Mouse (Mus musculus): ENCODE measurements around the gene Pla2g1b.
"Not testable (repeated sequence)": the region's sequence is repeated elsewhere in the genome, so short reads cannot be mapped to it uniquely, and the experiment has no call there.

The Pla2g1b gene

DNA sequence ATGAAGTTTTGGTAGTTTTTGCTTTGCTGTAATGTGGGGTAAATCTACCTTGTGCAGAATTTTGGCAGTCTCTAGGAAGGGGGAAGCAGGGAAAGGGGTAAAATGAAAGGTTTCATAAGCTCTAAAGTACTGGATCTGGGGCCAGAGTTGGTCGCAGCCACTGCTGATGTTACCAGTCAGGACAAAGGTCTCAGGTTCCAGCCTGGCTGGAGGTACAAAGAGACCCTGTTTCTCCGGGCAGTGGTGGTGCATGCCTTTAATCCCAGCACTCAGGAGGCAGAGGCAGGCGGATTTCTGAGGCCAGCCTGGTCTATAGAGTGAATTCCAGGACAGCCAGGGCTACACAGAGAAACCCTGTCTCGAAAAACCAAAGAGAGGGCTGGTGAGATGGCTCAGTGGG, 39.6 kb downstream of the Pla2g1b start:
- DNase-seq (ENCODE audit: low spot score): not testable (repeated sequence)

DNA sequence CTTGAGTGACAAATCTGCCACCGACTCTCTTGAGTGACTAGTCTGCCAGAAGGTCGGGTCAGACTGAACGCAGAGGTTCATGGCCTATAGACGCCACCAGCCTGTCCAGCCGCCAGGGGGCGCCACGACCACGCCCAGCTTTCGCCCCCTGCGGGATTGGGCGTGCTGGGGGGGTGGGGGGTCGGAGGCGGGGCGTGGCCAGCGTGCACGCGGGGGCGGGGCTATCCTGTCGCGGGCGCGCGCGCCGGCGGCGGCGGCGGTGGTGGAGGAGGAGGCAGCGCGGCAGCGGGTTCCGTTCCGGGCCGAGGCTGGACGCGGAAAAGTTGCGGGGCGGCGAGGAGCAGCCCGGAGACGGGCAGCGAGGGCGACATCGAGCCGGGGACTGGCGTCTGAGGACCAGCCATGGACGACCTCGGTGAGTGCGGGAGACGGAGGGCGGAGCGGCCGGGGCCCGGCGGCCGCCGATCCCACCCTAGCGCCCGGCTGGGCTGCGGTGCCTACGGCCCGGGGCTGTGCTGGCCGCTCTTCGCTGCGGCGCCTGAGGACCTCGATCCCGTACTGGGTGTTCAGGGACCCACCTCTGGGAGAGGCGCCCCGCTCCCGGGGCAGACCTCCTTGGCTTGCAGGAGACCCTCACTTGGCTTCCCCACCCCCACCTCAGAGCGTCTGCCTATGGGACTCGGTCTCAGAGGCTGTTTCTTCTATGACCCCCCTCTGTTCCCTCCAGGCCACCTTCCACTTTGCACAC, 40.6 kb downstream of the Pla2g1b start, which contains the start of gene Pxn:
Gene Pxn (plus strand): TSS at position 223 of the 748 bp plus-strand sequence.
- peak; percentile 92 for DNase-seq (ENCODE audit: low spot score)

DNA sequence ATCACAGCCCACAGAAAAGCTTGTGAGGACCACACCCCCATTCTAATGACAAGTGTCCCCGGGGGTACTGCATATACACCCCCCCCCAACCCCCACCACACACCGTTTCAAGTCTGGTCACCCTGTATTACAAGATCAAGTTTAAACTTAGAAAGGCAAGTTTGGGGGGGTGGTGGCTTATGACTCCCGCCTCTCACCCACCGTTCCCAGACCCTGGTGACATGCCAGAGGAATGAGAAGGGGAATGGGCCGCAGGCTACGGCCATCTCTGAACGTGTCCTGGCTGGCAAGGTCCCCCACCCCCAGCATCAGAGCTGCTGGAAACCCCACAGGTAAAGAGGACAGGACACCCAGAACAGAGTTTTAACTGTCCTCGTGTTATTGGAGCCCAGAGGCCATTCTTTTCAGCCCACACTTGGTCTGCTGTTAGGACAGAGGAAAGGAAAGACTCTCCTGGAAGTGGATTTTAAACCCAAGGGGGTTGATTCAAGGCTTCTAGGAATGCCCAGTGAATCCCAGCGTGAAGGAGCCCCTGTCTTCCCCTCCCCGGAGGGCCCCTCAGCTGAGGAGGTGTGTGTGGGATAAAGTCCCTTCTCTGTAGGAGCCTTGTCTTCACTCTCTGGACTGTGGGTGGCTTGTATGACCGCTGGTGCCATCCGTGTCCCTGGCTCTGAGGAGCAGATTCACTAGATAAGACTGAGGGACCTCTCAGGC, 41.4 kb downstream of the Pla2g1b start:
- peak; percentile 23 for DNase-seq (ENCODE audit: low spot score)

DNA sequence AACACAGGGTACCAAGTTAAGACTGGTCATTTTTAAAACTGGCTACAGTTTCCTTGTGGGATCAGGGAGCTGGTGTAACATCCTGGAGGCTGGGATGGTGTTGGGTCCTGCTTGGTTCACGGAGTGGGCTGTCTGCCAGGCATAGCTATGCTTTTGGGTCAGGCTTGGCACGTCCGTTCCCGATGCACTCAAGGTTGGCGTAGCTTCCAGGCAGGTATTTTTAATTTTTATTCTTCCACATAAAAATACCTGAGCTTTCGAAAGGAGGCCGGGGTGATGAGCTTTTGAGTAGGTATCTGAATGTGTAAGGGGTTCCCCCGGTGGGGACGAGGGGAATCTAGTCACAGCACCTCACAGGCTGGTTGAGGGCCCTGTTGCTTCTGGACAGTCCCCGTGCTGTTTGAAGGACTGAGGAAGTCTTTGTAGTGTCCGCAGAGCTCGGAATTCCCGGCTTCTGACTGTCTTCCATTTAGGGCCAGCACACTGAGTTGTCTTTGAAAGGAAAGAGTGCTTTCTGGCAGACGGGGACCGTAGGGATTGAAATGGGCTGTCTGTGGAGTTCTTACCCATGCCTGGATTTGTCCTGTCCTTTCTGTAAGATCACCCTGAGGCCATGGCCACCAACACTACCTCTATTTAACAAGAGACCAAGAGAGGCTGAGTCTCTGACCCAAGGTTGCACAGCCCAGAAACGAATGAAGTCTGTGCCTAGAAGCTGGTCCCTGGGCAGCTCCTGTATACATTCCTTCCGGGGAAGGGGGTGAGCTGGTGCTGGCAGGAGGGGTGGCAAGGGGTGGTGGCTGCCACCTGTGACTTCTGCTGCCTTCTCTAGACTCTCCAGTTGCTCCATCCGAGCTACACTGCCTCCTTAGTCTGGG, 42.2 kb downstream of the Pla2g1b start:
- DNase-seq (ENCODE audit: low spot score): peak; percentile 33

DNA sequence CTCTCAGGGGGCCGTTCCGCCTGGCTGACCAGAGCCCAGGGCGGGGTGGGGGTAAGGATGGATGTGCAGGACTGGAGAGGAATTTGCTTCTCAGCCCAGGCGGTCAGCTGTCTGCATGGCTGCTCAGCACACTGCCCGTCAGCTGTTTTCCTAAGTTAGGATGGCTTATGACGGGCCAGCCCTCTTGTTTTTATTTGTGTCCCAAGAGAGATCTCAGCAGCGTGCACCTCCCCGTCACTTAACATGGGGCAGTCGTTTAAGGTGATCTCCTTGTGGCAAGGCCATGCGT, 42.7 kb downstream of the Pla2g1b start:
- DNase-seq (ENCODE audit: low spot score): peak; percentile 67

DNA sequence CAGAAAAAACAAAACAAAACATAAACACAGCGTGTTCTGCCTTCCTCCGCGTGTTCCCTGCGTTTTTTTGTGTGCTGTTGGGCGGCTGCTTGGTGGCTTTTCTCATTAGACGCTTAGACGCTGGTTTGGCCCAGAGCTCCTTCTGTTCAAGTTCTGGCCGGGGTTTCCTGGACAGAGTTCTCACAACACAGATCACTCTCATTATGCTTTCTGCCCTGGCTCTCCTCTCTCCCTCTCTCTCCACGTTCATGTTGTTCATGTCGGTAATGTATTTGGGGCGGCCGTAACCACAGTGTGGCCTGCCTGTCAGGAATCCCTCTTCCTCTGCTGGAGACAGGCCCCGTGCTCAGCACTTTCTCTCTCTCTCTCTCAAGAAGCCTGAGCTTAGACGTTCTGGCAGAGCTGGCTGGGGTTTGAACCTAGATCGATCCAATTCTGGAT, 43.3 kb downstream of the Pla2g1b start:
- no peak for DNase-seq (ENCODE audit: low spot score)

DNA sequence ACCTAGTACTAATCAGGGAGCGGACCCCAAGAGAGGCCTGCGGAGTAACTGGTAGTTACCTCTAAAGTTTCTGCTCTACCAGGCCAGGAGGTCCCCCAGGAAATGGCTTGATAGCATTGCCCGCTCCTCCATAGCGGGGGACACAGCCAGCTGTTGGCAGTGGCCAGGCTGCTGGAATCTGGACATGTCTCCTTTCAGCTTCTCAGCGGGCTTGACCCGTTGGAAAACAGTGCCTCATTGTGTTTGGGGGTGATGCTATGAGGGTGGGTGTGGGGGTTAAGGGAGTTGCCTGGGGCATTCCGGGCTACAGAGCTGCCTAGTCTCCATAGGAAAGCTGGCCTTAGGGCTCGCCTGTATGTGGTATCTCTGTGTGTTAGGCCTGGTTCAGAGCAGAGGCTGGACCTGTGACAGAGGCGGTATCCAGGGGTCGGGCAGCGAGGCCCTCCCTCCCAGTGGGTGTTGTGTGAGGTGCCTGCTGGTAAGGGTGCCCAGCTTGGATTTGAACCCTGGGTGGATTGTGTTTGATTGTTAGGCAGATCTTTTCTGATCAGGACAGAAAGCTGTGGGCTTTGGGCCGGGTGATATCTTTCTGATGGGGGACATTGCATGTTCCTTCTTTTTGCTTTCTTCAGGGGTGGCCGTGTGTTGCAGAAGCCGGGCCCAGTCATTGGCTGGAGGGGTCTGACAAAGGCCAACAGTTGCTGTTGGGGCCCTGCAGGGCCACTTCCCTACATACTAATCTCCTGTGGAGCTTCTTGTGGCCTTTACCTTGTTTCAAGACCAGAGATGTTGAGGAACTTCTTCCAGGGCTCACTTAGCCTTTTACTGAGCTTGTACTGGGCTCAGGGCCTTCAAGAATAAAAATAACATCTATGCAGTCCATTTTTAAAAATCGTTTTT, 44.0 kb downstream of the Pla2g1b start:
- DNase-seq (ENCODE audit: low spot score): no peak

DNA sequence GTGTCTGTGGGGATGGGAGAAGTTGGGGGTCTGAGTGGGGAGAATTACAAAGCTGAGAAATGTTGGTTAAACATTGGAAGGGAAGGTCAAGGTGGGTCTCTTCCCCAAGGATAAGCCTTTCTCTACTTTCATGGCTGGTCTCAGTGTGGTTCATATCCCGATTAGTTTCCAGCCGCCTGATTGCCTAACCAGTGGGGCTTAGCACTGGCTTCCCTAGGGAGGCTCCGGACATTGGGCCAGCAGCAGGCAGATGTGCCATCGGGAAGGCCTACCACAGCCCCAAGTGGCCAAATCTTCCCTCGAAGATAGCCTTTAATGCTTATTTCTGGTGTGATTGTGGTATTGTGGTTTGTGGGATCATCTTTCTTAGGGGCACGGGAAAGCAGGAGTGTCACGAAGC, 46.3 kb downstream of the Pla2g1b start:
- no peak for DNase-seq (ENCODE audit: low spot score)

DNA sequence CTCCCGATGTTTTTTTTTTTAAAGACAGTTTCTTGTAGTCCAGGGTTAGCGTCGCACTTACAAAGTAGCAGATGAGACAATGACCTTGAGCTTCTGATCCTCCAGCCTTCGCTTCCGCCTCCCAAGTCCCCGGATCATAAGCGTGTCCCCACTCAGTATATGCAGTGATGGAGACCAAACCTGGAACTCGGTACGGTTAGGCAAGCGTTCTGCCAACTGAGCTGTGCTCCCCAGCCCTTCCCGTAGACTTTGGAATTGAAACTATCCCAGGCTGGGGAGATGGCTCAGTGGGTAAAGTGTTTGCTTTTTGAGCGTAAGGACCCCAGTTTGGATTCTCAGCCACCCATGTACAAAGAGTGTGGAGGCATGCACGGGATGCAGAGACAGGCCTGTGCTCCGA, 47.2 kb downstream of the Pla2g1b start:
- DNase-seq (ENCODE audit: low spot score): no peak

DNA sequence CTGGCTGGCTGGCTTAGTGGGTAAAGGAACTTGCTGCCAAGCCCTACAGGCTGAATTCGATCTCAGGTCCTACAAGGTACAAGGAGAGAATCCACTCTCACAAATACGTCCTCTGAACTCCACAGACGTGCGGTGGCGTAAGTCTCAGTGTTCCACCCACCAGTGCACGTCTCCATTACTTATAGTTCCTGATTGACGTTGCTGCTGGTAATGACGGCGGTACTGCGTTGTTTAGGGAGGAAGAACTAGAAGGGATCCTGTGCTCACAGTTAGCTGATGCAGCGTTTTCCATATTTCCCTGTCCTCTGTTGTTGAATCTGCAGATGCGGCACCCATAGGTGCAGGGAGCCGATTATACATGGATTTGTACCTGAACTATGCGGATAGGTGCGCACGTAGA, 47.7 kb downstream of the Pla2g1b start:
- DNase-seq (ENCODE audit: low spot score): no peak

DNA sequence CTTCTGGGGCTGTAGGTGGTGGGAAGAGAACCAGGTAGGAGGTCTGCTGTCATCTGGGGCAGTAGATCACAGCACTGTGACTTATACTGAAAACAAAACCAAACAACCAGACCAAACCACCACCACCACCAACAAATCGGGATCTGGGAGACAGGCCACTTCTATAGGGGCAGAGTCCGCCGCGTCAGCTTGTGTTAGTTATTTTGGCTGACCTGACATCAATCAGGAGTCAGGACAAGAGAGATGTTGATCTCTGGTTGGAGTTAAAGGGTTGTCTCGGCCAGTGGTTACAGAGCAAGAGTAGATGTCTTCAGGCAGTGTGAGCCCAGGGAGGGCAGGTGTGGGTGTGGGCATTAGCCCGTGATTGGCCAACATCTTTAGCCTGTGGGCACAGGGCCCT, 48.3 kb downstream of the Pla2g1b start:
- no peak for DNase-seq (ENCODE audit: low spot score)

DNA sequence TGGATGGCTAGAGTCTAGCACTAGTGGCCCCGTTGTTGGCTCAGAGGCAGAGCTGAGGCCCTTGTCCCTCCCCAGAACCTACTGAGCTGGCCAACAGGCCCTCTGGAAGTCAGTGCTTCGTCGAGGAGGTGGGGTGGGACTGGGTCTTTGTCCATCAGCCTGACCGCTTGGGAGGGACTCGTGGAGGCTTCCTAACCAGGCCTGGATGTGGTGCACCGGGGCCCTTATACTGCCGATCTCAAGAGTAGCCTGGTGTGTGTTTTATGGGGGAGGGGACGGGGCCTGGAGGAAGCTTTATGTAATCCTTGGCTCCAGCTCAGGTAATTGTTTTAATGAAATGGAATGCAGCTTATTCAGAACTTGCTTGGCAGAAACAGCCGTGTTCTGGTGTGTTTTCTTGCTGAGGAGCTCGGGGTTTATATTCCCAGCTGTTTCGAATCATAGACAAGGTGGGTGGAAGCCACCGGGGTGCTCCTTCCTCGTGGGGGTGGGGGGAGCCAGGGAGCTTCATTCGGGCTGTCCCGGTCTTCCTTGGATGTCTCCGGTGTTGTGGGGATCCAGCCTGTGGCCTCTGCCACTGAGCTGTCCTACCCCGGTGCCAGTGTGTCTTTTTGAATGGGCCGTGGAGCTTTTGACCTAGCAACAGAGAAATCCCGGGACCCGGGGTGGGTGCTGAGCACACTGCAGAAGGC, 49.0 kb downstream of the Pla2g1b start:
- no peak for DNase-seq (ENCODE audit: low spot score)

DNA sequence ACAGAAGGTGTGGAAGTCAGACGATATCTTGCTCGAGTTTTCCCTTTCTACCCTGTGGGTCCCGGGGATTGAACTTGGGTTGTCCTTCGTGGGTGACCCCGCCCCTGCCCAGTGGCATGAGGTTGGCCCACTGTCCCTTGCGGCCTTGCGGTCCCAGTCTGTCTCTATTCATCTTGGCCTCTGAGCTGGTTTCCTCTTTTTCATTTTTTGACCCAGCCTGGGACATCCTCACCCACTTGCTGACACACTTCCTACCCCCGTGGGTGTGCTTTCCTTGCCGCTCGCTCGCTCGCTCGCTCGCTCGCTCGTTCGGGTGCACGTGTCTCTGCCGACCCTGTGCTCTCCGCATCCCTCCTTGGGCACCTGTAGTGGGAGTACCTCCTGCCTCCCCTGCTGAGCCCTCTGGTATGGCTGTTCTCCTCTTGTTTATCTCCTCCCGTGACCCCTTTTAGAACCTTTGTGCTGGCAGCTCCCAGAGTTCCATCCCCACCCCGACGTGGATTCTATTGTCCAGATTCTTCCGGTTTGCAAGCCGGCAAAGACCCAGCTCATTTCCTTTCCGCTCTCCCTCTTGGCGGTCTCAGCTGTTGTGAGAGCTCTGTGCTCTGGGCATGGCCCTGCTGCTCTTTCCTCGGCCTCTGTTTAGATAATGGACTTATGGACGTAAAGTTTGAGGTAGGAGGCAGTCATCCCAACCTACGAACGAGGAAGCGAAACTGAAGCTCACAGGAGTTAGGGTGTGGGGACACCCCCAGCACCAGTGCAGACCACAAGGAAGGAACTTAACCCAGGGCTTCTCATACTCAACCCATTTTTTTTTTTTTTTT, 50.2 kb downstream of the Pla2g1b start:
- no peak for DNase-seq (ENCODE audit: low spot score)

DNA sequence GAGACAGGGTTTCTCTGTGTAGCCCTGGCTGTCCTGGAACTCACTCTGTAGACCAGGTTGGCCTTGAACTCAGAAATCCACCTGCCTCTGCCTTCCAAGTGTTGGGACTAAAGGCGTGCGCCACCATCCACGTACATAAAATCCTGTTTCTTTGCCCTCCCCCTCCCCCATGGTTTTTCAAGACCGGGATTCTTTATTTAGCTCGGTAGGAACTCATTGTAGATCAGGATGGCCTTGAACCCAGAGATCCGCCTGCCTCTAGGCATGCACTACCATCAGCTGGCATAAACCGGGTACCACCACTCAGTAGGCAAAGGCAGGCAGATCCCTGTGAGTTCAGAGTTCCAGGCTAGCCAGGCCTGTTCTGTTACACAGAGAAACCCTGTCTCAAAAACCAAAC, 50.8 kb downstream of the Pla2g1b start:
- DNase-seq (ENCODE audit: low spot score): no peak

DNA sequence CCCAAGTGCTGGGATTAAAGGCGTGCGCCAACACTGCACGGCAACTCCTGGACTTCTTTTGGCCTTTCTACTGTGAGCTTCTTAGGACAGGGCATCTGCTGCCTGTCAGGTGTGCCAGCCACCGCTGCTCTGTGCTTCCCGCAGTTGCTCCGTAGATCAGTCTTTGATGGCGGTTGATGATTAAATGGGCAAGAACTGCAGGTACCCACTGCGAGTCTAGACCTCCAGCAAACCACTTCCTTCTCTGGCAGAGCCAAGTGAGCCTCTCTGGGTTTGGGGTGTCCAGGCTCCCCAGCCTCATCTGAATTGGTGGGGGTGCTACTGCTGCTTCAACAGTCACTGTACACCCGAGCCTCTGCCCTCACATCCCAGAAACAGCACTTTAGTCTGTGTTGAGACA, 51.4 kb downstream of the Pla2g1b start:
- DNase-seq (ENCODE audit: low spot score): no peak

DNA sequence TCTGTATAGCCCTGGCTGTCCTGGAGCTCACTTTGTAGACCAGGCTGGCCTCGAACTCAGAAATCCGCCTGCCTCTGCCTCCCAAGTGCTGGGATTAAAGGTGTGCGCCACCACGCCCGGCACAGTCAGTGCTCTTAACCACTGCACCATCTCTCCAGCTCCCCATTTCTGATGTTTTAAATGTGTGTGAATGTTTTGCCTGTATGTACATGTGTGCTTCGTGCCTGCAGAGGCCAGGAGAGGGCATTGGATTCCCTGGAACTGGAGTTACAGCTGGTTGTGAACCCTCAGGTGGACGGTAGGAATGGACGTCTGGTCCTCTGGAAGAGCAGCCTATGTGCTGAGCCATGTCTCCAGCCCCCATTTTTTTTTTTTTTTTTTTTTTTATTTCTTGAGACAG, 52.2 kb downstream of the Pla2g1b start:
- DNase-seq (ENCODE audit: low spot score): not testable (repeated sequence)

DNA sequence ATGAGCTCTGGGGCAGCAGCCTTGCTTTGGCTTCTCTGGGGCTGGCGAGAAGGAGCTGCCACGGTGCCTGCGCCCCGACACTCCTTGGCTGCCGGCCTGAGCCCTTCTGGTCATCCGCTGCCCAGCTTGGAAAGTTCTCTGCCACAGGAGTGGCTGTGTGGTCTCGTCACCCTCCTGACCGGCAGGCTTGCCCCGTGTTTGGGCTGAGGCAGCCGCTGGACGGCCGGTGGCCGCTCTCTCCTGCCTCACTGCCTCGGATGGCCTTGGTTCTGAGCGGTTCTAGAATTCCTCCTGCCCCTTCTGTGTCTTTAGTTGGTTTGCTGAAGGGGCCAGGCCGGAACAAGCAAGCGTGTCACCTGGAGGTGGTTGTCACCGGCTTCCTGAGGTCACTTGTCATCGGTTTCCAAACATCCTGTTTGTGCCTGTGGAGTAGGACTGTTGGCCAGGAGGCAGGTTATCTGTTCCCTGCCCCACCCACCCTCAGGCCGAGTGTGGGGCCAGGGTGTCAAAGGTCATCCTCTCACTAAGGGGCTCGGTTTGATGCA, 54.3 kb downstream of the Pla2g1b start:
- no peak for DNase-seq (ENCODE audit: low spot score)

DNA sequence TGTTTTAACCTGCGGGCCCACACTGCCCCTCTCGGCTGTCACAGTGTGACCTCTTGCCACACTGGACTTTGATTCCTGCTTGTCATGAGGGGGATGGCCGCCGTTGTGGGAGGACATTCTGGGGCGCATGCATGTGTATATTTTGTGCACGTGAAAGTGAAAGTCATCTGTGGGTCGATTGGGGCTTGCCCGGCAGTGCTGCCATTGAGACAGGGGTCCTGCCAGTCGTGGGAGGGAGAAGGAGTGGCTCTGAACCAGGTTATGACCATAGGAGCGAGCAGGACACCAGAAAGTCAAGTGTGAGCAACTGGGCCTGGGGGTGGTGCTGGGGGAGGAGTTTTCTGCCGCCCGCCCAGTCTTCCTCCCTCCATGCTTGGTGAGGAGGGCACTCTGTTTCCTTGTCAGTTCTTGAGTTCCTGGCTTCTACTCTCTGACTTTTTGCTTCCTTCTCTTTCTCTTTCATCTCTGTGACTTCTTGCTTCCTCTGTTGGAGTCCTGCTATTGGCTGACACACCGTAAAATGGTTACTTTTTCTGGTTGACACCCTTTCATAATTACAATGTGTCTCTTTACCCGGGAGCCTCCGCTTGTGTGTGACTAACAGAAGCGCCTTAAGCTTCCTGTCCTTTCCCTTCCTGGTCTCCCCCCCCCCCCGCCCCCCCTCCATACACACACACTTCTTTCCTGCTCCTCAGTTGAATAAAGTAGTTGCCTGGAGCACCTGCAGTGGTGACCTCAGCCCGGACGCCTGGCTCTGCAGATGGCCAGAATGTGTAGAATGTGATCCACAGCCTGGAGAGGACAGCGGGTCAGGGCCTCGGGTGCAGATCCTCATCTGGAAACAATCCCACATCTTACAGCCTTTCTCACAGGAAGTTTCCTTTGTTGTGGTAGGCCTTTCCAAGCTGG, 55.7 kb downstream of the Pla2g1b start:
- DNase-seq (ENCODE audit: low spot score): peak; percentile 80

DNA sequence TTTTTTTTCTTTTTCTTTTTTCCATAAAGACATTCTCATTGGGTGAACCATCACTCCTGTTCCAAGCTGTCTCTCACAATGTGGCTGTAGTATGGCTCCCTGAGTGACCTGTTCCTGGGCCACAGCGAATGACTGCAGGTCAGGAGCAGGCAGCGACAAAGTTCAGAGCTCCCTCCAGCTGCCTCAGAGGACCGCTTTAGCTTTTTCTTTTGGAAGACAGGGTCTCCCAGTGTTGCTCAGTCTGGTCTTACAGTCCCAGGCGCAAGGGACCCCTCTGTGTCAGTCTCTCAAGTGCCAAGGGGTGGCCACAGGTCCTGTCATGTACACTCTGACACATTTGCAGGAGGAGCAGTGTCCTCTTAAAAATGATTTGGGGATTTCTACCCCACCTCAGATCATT, 56.5 kb downstream of the Pla2g1b start:
- no peak for DNase-seq (ENCODE audit: low spot score)

Data from embryo, embryonic 10 days (tissue).